8 mouse cellular contexts compared by ENCODE assay signal in the genomic region with DNA sequence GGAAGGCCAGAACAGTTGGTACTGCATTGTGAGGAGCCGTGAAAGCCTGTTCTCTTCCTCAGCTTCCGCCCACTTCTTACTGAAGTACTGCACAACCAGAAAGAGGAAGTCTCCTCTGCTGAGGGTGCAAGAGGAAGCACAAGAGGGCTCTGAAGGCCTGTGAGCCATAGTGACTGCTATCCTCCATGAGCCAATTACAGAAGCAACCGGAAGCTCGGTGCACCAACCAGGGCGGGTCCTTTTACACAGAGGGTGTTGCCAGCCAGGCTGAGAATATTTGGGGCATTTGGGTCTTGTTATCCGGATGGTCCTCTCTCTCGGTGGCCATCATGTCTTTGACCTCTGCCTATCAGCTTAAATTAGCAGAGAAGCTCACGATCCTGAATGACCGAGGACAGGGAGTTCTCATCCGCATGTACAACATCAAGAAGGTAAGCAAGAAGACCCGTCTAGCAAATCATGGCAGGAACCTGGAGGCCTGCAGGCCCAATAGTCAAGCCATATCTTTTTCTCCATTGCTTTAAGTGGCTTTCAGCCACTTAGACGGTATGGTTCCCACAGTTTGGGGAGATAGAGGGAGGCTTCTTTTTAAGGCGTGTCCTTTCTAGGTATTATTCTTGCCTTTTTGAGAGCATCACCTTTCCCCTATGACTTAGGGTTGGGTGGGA. TPM values are rescaled to one million over a fixed set of nuclear protein-coding genes. Genes with fewer than 3 reads are reported as not detected.
DNase-seq lines count a peak whose midpoint lies in the region; ATAC-seq and TF ChIP-seq lines count a peak whose summit lies in the region.

Gene Nckap1l (plus strand): TSS at position 244 of the 668 bp plus-strand sequence.

- H3K27ac ChIP-seq in gastrocnemius, adult 2 months: no peak within 1 kb of the TSS
- no peak within 1 kb of the TSS for H3K27ac ChIP-seq in ES-E14 (ENCODE audit: insufficient read depth, low read depth, low read length, poor library complexity, severe bottlenecking)
- no peak within 1 kb of the TSS for H3K27ac ChIP-seq in heart, embryonic 15.5 days
- no peak within 1 kb of the TSS for H3K27ac ChIP-seq in liver, embryonic 16.5 days (ENCODE audit: low read length)
- no peak within 1 kb of the TSS for H3K27ac ChIP-seq in midbrain, embryonic 15.5 days
- H3K27ac ChIP-seq in forebrain, postnatal 0 days (ENCODE audit: low read depth, low read length): no peak within 1 kb of the TSS

- peak; percentile 26 for DNase-seq in gastrocnemius, adult 2 months
- no peak for DNase-seq in gastrocnemius, adult 8-10 months (ENCODE audit: low spot score in 2 of 2)
- DNase-seq in ES-E14 (ENCODE audit: low read depth, low spot score): no peak
- peak; percentile 36 to 78 for DNase-seq in spleen, postnatal 10 days (ENCODE audit: low spot score in 2 of 2)
- DNase-seq in forebrain, postnatal 0 days: no peak

- intact Hi-C loops in gastrocnemius, adult 2 months (cut with DNase I): no loop called here

- no peak for TF ChIP-seq CTCF in gastrocnemius, adult 2 months (IDR thresholded peaks at IDR 0.05)
- TF ChIP-seq CTCF in forebrain, postnatal 0 days (IDR thresholded peaks at IDR 0.05; ENCODE audit: low read depth): no peak

- H3K4me2 ChIP-seq in heart, embryonic 15.5 days: no peak within 1 kb of the TSS
- peak within 1 kb of the TSS; percentile 25 for H3K4me2 ChIP-seq in liver, embryonic 16.5 days (ENCODE audit: low read depth, low read length)
- H3K4me2 ChIP-seq in midbrain, embryonic 15.5 days: no peak within 1 kb of the TSS
- H3K4me2 ChIP-seq in forebrain, postnatal 0 days (ENCODE audit: low read depth): no peak within 1 kb of the TSS

- H3K27me3 ChIP-seq in heart, embryonic 15.5 days: no peaks in the 10 kb centered on the region
- no peaks in the 10 kb centered on the region for H3K27me3 ChIP-seq in liver, embryonic 16.5 days (ENCODE audit: control insufficient read depth, insufficient read depth, low read depth, low read length)
- H3K27me3 ChIP-seq in midbrain, embryonic 15.5 days (replicated peaks): no peaks in the 10 kb centered on the region
- H3K27me3 ChIP-seq in forebrain, postnatal 0 days (ENCODE audit: insufficient read depth, low read length): no peaks in the 10 kb centered on the region

- peak within 1 kb of the TSS; percentile 47 for H3K4me3 ChIP-seq in gastrocnemius, adult 2 months
- H3K4me3 ChIP-seq in ES-E14 (ENCODE audit: insufficient read depth in 1 of 2, low read depth in 1 of 2, low read length in 2 of 2, poor library complexity in 1 of 2, severe bottlenecking in 1 of 2): no peak within 1 kb of the TSS
- H3K4me3 ChIP-seq in heart, embryonic 15.5 days: peak within 1 kb of the TSS; percentile 2; the same call in 1 of the 2 replicates
- peak within 1 kb of the TSS; percentile 27 for H3K4me3 ChIP-seq in liver, embryonic 16.5 days (ENCODE audit: low read depth, low read length)
- H3K4me3 ChIP-seq in midbrain, embryonic 15.5 days: no peak within 1 kb of the TSS
- H3K4me3 ChIP-seq in forebrain, postnatal 0 days (ENCODE audit: low read depth, low read length): no peak within 1 kb of the TSS

- in situ Hi-C loops in ES-E14 (cut with MboI; ENCODE audit: low sequenced_read_pairs in 2 of 2, unreplicated experiment in 2 of 2): no loop called here

- 75% methylated on average over 13 of the region's 13 CpGs for WGBS in heart, embryonic 15.5 days
- WGBS in liver, embryonic 16.5 days (ENCODE audit: insufficient replicate concordance): 23% methylated on average over 13 of the region's 13 CpGs
- WGBS in midbrain, embryonic 15.5 days: 92% methylated on average over 13 of the region's 13 CpGs
- 89% methylated on average over 13 of the region's 13 CpGs for WGBS in forebrain, postnatal 0 days

- H3K9me3 ChIP-seq in ES-E14 (ENCODE audit: control insufficient read depth, insufficient read depth, low read depth, low read length): no peaks in the 10 kb centered on the region
- no peaks in the 10 kb centered on the region for H3K9me3 ChIP-seq in heart, embryonic 15.5 days (replicated peaks)
- H3K9me3 ChIP-seq in liver, embryonic 16.5 days (replicated peaks; ENCODE audit: control insufficient read depth, low read length): no peaks in the 10 kb centered on the region
- H3K9me3 ChIP-seq in midbrain, embryonic 15.5 days: no peaks in the 10 kb centered on the region
- no peaks in the 10 kb centered on the region for H3K9me3 ChIP-seq in forebrain, postnatal 0 days (ENCODE audit: low read length)

- H3K4me1 ChIP-seq in ES-E14 (ENCODE audit: control insufficient read depth in 2 of 2, insufficient read depth in 2 of 2, low read length in 2 of 2, poor library complexity in 1 of 2): no peaks in the 10 kb centered on the region
- no peaks in the 10 kb centered on the region for H3K4me1 ChIP-seq in heart, embryonic 15.5 days (replicated peaks)
- no peaks in the 10 kb centered on the region for H3K4me1 ChIP-seq in liver, embryonic 16.5 days (ENCODE audit: control insufficient read depth, low read depth, low read length)
- no peaks in the 10 kb centered on the region for H3K4me1 ChIP-seq in midbrain, embryonic 15.5 days
- H3K4me1 ChIP-seq in forebrain, postnatal 0 days (ENCODE audit: insufficient read depth): no peaks in the 10 kb centered on the region

- ATAC-seq in heart, embryonic 15.5 days (replicated peaks; ENCODE audit: insufficient number of reproducible peaks, insufficient read depth, low FRiP score, low read depth): 0 out of 2 replicates have a peak, but pooled peaks have one; percentile 31
- ATAC-seq in liver, embryonic 16.5 days (ENCODE audit: low read depth): peak; percentile 74
- ATAC-seq in midbrain, embryonic 15.5 days (replicated peaks): no peak
- ATAC-seq in forebrain, postnatal 0 days: no peak

- no peak within 1 kb of the TSS for H3K9ac ChIP-seq in ES-E14 (ENCODE audit: insufficient read depth, low read depth, low read length, poor library complexity, severe bottlenecking)
- H3K9ac ChIP-seq in heart, embryonic 15.5 days: no peak within 1 kb of the TSS
- no peak within 1 kb of the TSS for H3K9ac ChIP-seq in liver, embryonic 16.5 days (ENCODE audit: low read depth, low read length)
- no peak within 1 kb of the TSS for H3K9ac ChIP-seq in midbrain, embryonic 15.5 days
- no peak within 1 kb of the TSS for H3K9ac ChIP-seq in forebrain, postnatal 0 days

- H3K36me3 ChIP-seq in ES-E14 (ENCODE audit: control insufficient read depth, insufficient read depth, low read length, poor library complexity, severe bottlenecking): no peaks in the 10 kb centered on the region
- H3K36me3 ChIP-seq in heart, embryonic 15.5 days: no peaks in the 10 kb centered on the region
- H3K36me3 ChIP-seq in liver, embryonic 16.5 days (ENCODE audit: control insufficient read depth, insufficient read depth): no peaks in the 10 kb centered on the region
- H3K36me3 ChIP-seq in midbrain, embryonic 15.5 days (replicated peaks): no peaks in the 10 kb centered on the region
- no peaks in the 10 kb centered on the region for H3K36me3 ChIP-seq in forebrain, postnatal 0 days (ENCODE audit: insufficient read depth)

TF ChIP-seq in ES-E14, 5 proteins besides CTCF, POLR2A, EP300 and RAD21:
- TF ChIP-seq ZC3H11A (IDR thresholded peaks at IDR 0.05; ENCODE audit: borderline replicate concordance, low read depth, low read length) (no peak), HCFC1 (IDR thresholded peaks at IDR 0.05; ENCODE audit: borderline replicate concordance, insufficient read depth, low read length) (no peak), CHD2 (IDR thresholded peaks at IDR 0.05; ENCODE audit: low read depth, low read length) (no peak), MAFK (IDR thresholded peaks at IDR 0.05; ENCODE audit: insufficient read depth, low read depth, low read length) (no peak), ZNF384 (IDR thresholded peaks at IDR 0.05; ENCODE audit: low read depth, low read length) (no peak)

RNA-seq across cellular contexts. Expression of gene Nckap1l, which starts in this region (rescaled TPM):
- under 1 TPM; 0.79 to 0.98 TPM for total RNA-seq in gastrocnemius, adult 2 months (2021)
- 1 to 10 TPM in 1 of 4 experiments, under 1 TPM in 3; 0.27 to 1.0 (median 0.63) TPM for total RNA-seq in gastrocnemius, adult 8-10 months (2022)
- 6.6 and 11.0 TPM in 2 replicates for total RNA-seq in ES-E14 (2012; rRNA removed)
- polyA plus RNA-seq in heart, embryonic 15.5 days (2015; fragmentation: Nextera tagmentation; extraction: Ambion mirVana): 2.1 and 5.8 TPM in 2 replicates
- polyA plus RNA-seq in liver, embryonic 16.5 days (2015; fragmentation: Nextera tagmentation; extraction: Ambion mirVana): 8.1 TPM in 2 replicates
- polyA plus RNA-seq in midbrain, embryonic 15.5 days (2015; fragmentation: Nextera tagmentation; extraction: Ambion mirVana): 1.8 and 1.9 TPM in 2 replicates
- total RNA-seq in forebrain, postnatal 0 days (2014; rRNA removed): 3.2 and 4.5 TPM in 2 replicates
- 1.6 and 1.7 TPM in 2 replicates for polyA plus RNA-seq in forebrain, postnatal 0 days (2015; fragmentation: Nextera tagmentation; extraction: Ambion mirVana)

Comparison
In these comparisons a context has a peak if more than half of its experiments do, and no peak if none do; other contexts are left out.
1. Peak in DNase-seq and H3K4me3 ChIP-seq in gastrocnemius, adult 2 months; RNA of the gene not detected or under 1 TPM.
2. DNase-seq: peak in spleen, postnatal 10 days (2 of 2); none in gastrocnemius, adult 8-10 months (0 of 2), ES-E14 (single experiment) and forebrain, postnatal 0 days (single experiment).
3. H3K4me3 ChIP-seq: peak in heart, embryonic 15.5 days (single experiment) and liver, embryonic 16.5 days (single experiment); none in ES-E14 (0 of 2), midbrain, embryonic 15.5 days (single experiment) and forebrain, postnatal 0 days (single experiment).
4. ATAC-seq: peak in heart, embryonic 15.5 days (single experiment) and liver, embryonic 16.5 days (single experiment); none in midbrain, embryonic 15.5 days (single experiment) and forebrain, postnatal 0 days (single experiment).